Comparison of ENCODE assay signal across 30 mouse cellular contexts in genomic region chr19:27382131-27382530, GRCm38 (mm10). TPM values are rescaled to one million over a fixed set of nuclear protein-coding genes. Genes with fewer than 3 reads are reported as not detected.
DNase-seq lines count a peak whose midpoint lies in the region; ATAC-seq and TF ChIP-seq lines count a peak whose summit lies in the region.
"Had no signal": no experiment of that assay in that cellular context is flagged by ENCODE, and none has a peak within 500 bp of the region (broad histone marks: within the 10 kb centered on the region; RNA-seq: fewer than 3 reads in every experiment).

No protein-coding gene starts in this region.

- intact Hi-C loops in heart, postnatal 25 days (cut with DNase I) = no loop called here

- TF ChIP-seq CTCF in liver, adult 2 months (IDR thresholded peaks at IDR 0.05; ENCODE audit: low read depth, low read length) = no peak

- peaks cover 16% of the 10 kb centered on the region for H3K36me3 ChIP-seq in forebrain, embryonic 14.5 days (ENCODE audit: control insufficient read depth, insufficient read depth, low read length)
- H3K36me3 ChIP-seq in forebrain, embryonic 12.5 days (replicated peaks) = peaks cover 20% of the 10 kb centered on the region
- peaks cover 12% of the 10 kb centered on the region for H3K36me3 ChIP-seq in liver, adult 2 months (ENCODE audit: control insufficient read depth, insufficient read depth, low read length)
- peaks cover 27% of the 10 kb centered on the region for H3K36me3 ChIP-seq in liver, embryonic 12.5 days

- no peaks in the 10 kb centered on the region for H3K4me1 ChIP-seq in forebrain, embryonic 14.5 days (ENCODE audit: control insufficient read depth, insufficient read depth, low read length)
- H3K4me1 ChIP-seq in forebrain, embryonic 12.5 days = no peaks in the 10 kb centered on the region
- no peaks in the 10 kb centered on the region for H3K4me1 ChIP-seq in liver, adult 2 months (ENCODE audit: control insufficient read depth, insufficient read depth, low read length)
- no peaks in the 10 kb centered on the region for H3K4me1 ChIP-seq in liver, embryonic 12.5 days
- H3K4me1 ChIP-seq: forebrain, embryonic 10.5 days; heart, embryonic 10.5 days; hindbrain, embryonic 12.5 days had no signal

- no peak overlapping the region for H3K4me2 ChIP-seq in forebrain, embryonic 14.5 days (ENCODE audit: low read length)
- H3K4me2 ChIP-seq in forebrain, embryonic 12.5 days = no peak overlapping the region
- no peak overlapping the region for H3K4me2 ChIP-seq in liver, embryonic 12.5 days
- H3K4me2 ChIP-seq: embryonic facial prominence, embryonic 15.5 days; heart, embryonic 15.5 days; hindbrain, embryonic 12.5 days had no signal

- H3K79me2 ChIP-seq in liver, adult 2 months (ENCODE audit: control insufficient read depth, insufficient read depth, low read length) = no peaks in the 10 kb centered on the region

- ATAC-seq in forebrain, embryonic 14.5 days = no peak
- ATAC-seq in forebrain, embryonic 12.5 days (ENCODE audit: low FRiP score) = no peak
- no peak for ATAC-seq in liver, embryonic 12.5 days
- ATAC-seq: activated CD4-positive, CD25-positive, alpha-beta regulatory T cell, adult 4 months; hindbrain, embryonic 16.5 days; inflammation-experienced regulatory T-cells, adult 6 months; intestine, postnatal 0 days; Patski had no signal

- 88% methylated on average over 1 of the region's 1 CpGs for WGBS in forebrain, embryonic 14.5 days
- WGBS in forebrain, embryonic 12.5 days = 92% methylated on average over 1 of the region's 1 CpGs
- 76% methylated on average over 1 of the region's 1 CpGs for WGBS in liver, adult 2 months
- 77% methylated on average over 1 of the region's 1 CpGs for WGBS in liver, embryonic 12.5 days (ENCODE audit: insufficient replicate concordance)

- no peak overlapping the region for H3K4me3 ChIP-seq in forebrain, embryonic 14.5 days (ENCODE audit: low read depth, low read length)
- H3K4me3 ChIP-seq in forebrain, embryonic 12.5 days (replicated peaks) = no peak overlapping the region
- H3K4me3 ChIP-seq in liver, adult 2 months (ENCODE audit: insufficient read depth, low read depth, low read length) = no peak overlapping the region
- no peak overlapping the region for H3K4me3 ChIP-seq in liver, embryonic 12.5 days
- H3K4me3 ChIP-seq: embryonic facial prominence, embryonic 15.5 days; erythroblast, embryonic 14.5 days; forebrain, embryonic 10.5 days; heart, embryonic 10.5 days; heart, embryonic 15.5 days; hindbrain, embryonic 12.5 days had no signal

- H3K27ac ChIP-seq in forebrain, embryonic 14.5 days (ENCODE audit: low read depth, low read length) = no peak overlapping the region
- H3K27ac ChIP-seq in forebrain, embryonic 12.5 days = no peak overlapping the region
- H3K27ac ChIP-seq in liver, adult 2 months (replicated peaks; ENCODE audit: insufficient read depth, low read depth, low read length) = no peak overlapping the region
- H3K27ac ChIP-seq in liver, embryonic 12.5 days = no peak overlapping the region
- H3K27ac ChIP-seq: embryonic facial prominence, embryonic 15.5 days; forebrain, embryonic 10.5 days; heart, embryonic 10.5 days; heart, embryonic 15.5 days; hindbrain, embryonic 12.5 days had no signal

- peak; percentile 57 for DNase-seq in forebrain, embryonic 14.5 days (ENCODE audit: low spot score)
- peak; percentile 11 to 40 for DNase-seq in heart, adult 18-20 months
- DNase-seq in heart, postnatal 25 days (ENCODE audit: low spot score) = no peak
- peak; percentile 58 for DNase-seq in liver, adult 2 months (ENCODE audit: extremely low read depth, low read depth, low spot score)
- peak; percentile 29 for DNase-seq in brain, adult 2 months (ENCODE audit: low read depth, low spot score)
- no peak for DNase-seq in thymus, postnatal 36 days
- DNase-seq: adrenal gland, adult 2 months; adrenal gland, postnatal 25 days; cerebellum, adult 11 months; cerebellum, adult 8-10 months; cerebellum, postnatal 14 days; embryo, embryonic 11 days; gastrocnemius, postnatal 10 days had no signal

- TF ChIP-seq POLR2A in liver, adult 2 months (IDR thresholded peaks at IDR 0.05; ENCODE audit: extremely low read depth, insufficient read depth, low read length) = no peak

- no peak overlapping the region for H3K9ac ChIP-seq in forebrain, embryonic 14.5 days (ENCODE audit: low read length)
- no peak overlapping the region for H3K9ac ChIP-seq in forebrain, embryonic 12.5 days
- H3K9ac ChIP-seq in liver, adult 2 months (ENCODE audit: low read depth, low read length) = no peak overlapping the region
- no peak overlapping the region for H3K9ac ChIP-seq in liver, embryonic 12.5 days
- H3K9ac ChIP-seq: embryonic facial prominence, embryonic 15.5 days; heart, embryonic 15.5 days; hindbrain, embryonic 12.5 days had no signal

- H3K9me3 ChIP-seq in forebrain, embryonic 14.5 days (replicated peaks; ENCODE audit: control insufficient read depth, low read length) = no peaks in the 10 kb centered on the region
- H3K9me3 ChIP-seq in forebrain, embryonic 12.5 days = no peaks in the 10 kb centered on the region
- H3K9me3 ChIP-seq in liver, embryonic 12.5 days (replicated peaks) = no peaks in the 10 kb centered on the region
- H3K9me3 ChIP-seq: embryonic facial prominence, embryonic 15.5 days; forebrain, embryonic 10.5 days; heart, embryonic 10.5 days; heart, embryonic 15.5 days had no signal

- no peaks in the 10 kb centered on the region for H3K27me3 ChIP-seq in forebrain, embryonic 14.5 days (replicated peaks; ENCODE audit: control insufficient read depth, insufficient read depth, low read length)
- H3K27me3 ChIP-seq in forebrain, embryonic 12.5 days = no peaks in the 10 kb centered on the region
- no peaks in the 10 kb centered on the region for H3K27me3 ChIP-seq in liver, adult 2 months (ENCODE audit: control insufficient read depth, insufficient read depth, low read length)
- H3K27me3 ChIP-seq in liver, embryonic 12.5 days (replicated peaks) = no peaks in the 10 kb centered on the region
- H3K27me3 ChIP-seq: embryonic facial prominence, embryonic 15.5 days; heart, embryonic 15.5 days; hindbrain, embryonic 12.5 days; Patski had no signal

RNA-seq across cellular contexts. Expression of gene Pum3, which starts 47.5 kb away (rescaled TPM):
- 69.3 and 76.8 TPM in 2 replicates for polyA plus RNA-seq in forebrain, embryonic 14.5 days (2014; fragmentation: Nextera tagmentation; extraction: Ambion mirVana)
- 85.7 and 92.1 TPM in 2 replicates for polyA plus RNA-seq in forebrain, embryonic 12.5 days (2016; fragmentation: Nextera tagmentation; extraction: Ambion mirVana)
- 10 to 100 TPM; 32.0 to 34.1 TPM for total RNA-seq in heart, adult 18-20 months (2021)
- total RNA-seq in heart, postnatal 25 days (2021) = 10 to 100 TPM; 27.0 to 30.9 TPM
- 14.3 TPM in 2 replicates for total RNA-seq in liver, adult 2 months (2014; rRNA removed)
- 12.3 and 13.2 TPM in 2 replicates for polyA plus RNA-seq in liver, adult 2 months (2012; rRNA removed)
- 74.3 and 83.1 TPM in 2 replicates for polyA plus RNA-seq in liver, embryonic 12.5 days (2016; fragmentation: Nextera tagmentation; extraction: Ambion mirVana)

RNA-seq across cellular contexts. Expression of gene Kcnv2, which starts 59.7 kb away (rescaled TPM):
- not detected in 2 replicates for polyA plus RNA-seq in forebrain, embryonic 14.5 days (2014; fragmentation: Nextera tagmentation; extraction: Ambion mirVana)
- polyA plus RNA-seq in forebrain, embryonic 12.5 days (2016; fragmentation: Nextera tagmentation; extraction: Ambion mirVana) = 0.08 TPM in 1 of 2 replicates, not detected in the other
- 1 to 10 TPM; 3.6 to 6.0 TPM for total RNA-seq in heart, adult 18-20 months (2021)
- 1 to 10 TPM; 2.2 to 2.3 TPM for total RNA-seq in heart, postnatal 25 days (2021)
- total RNA-seq in liver, adult 2 months (2014; rRNA removed) = not detected in 2 replicates
- not detected in 2 replicates for polyA plus RNA-seq in liver, adult 2 months (2012; rRNA removed)
- not detected in 2 replicates for polyA plus RNA-seq in liver, embryonic 12.5 days (2016; fragmentation: Nextera tagmentation; extraction: Ambion mirVana)
- total RNA-seq: adrenal gland, postnatal 25 days; common myeloid progenitor, adult 5-6 weeks; MEL had no signal
- polyA plus RNA-seq: adrenal gland, adult 2 months; C2C12; embryonic facial prominence, embryonic 15.5 days; erythroblast, embryonic 14.5 days; frontal cortex, adult 2 months; inflammation-experienced regulatory T-cells, adult 6 months; Patski had no signal

Comparison
In these comparisons a context has a peak if more than half of its experiments do, and no peak if none do; other contexts are left out.
1. DNase-seq: peak in forebrain, embryonic 14.5 days (single experiment), heart, adult 18-20 months (2 of 2), liver, adult 2 months (single experiment) and brain, adult 2 months (single experiment); none in heart, postnatal 25 days (single experiment) and thymus, postnatal 36 days (0 of 2).